Mouse (Mus musculus) erythroblast, adult 5-6 weeks (primary cell): Measurements from ENCODE around the gene Gm6793. TPM values are rescaled to one million over a fixed set of nuclear protein-coding genes. Genes with fewer than 3 reads are reported as not detected.

Source experiments
- ATAC-seq: replicated peaks from 2 replicates; pipeline ENCODE4 v1.8.0; 2016; ENCODE audit warnings: moderate number of reproducible peaks, mild to moderate bottlenecking, moderate TSS enrichment, inconsistent platforms; ENCODE audit not compliant: poor library complexity, low FRiP score, severe bottlenecking
- total RNA-seq, 2 experiments: library from RNA; stranded (forward) in 1 of 2; stranded (reverse) in 1 of 2; fragments of 150-400 nt in 1 of 2; fragments of 200-764, 138-1000 nt in 1 of 2; gene quantifications; 2 replicates each; pipeline versions ENCODE4 v1.2.3 to v1.2.4; 2015 to 2017; ENCODE audit warnings: low replicate concordance in 2 of 2

The Gm6793 gene
- total RNA-seq (2015; ENCODE audit: low replicate concordance) (not detected in 2 replicates), total RNA-seq (2017; ENCODE audit: low replicate concordance) (not detected in 2 replicates)

GRCm38 (mm10) chr8:112014936-112015335, at the start of gene Gm6793:
Gene Gm6793, minus strand, starts transcription at chr8:112015036.
- ATAC-seq = no peak

GRCm38 (mm10) chr8:112061372-112061771, 46.5 kb upstream of the Gm6793 start:
- ATAC-seq = no peak

- no peak for ATAC-seq
Measured at GRCm38 (mm10) chr8:112054456-112054855, 39.6 kb upstream of the Gm6793 start.

DNA sequence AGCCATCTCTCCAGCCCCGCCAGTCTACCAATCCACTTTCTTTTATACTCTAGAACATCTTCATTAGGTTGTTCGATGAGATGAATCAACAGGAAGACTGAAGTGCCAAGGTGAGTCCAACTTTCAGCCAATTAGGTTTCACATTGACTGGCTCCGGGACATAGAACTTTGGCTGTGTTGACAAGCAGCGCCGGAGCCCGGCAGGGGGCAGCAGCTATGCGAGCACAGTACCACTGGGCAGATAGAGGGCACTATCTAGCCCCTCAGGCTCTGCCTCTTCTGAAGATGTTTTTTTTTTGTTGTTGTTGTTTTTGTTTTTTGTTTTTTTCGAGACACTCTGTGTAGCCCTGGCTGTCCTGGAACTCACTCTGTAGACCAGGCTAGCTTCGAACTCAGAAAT, 36.7 kb upstream of the Gm6793 start:
- no peak for ATAC-seq

GRCm38 (mm10) chr8:112049984-112050383, 35.1 kb upstream of the Gm6793 start:
- no peak for ATAC-seq

DNA sequence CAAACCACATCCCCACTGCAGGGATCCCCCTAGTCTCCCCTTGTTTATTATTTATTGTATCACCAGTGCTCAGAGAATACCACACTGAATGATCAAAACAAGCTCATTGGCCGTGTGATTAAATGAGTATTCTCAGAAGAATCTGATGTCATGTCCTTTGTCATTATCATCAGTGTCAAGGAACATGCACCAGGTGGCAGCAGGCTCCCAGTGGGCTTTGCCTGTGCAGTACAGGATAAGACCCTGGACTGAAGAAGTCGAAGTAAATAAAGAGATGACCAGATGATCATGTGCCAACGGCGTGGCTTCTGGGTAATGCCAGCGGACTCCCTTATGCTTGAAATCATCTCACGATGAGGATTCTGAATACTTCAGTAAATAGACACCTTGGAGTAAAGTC, 33.5 kb upstream of the Gm6793 start:
- no peak for ATAC-seq

GRCm38 (mm10) chr8:112045896-112046295, 31.1 kb upstream of the Gm6793 start:
- ATAC-seq = peak; percentile 91

DNA sequence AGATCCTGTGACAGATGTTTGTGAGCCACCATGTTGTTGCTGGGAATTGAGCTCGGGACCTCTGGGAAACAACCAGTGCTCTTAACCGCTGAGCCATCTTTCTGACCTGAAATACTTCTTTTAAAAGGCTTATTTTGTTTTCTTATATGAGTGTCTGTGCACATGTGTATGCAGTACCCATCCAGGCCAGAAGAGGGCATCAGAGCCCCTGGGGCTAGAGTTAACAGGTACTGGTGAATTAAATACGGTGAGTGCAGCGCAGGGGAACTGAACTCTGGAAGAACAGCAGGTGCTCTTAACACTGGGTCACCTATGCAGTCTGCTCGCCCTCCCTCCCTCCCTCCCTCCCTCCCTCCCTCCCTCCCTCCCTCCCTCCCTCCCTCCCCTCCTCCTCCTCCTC, 30.3 kb upstream of the Gm6793 start:
- ATAC-seq = no peak

DNA sequence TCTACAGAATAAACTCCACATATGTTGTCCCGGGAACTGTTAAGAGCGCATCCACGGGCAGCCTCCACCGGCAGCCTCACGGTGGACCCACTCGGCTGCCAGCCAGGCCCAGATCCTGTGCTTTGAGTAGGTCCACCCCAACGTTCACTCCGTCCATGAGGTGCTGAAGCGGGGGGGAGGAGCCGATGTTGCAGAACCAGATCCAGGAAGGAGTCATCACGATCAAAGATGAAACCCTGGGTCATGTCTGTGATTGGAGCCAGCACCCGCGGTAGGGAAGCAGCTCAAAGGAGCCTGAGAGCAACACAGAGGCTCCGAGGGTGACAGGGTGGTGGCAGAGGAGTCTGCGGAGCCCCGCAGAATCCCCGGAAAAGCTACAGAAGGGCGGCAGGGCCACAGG, 22.7 kb upstream of the Gm6793 start:
- ATAC-seq = no peak

DNA sequence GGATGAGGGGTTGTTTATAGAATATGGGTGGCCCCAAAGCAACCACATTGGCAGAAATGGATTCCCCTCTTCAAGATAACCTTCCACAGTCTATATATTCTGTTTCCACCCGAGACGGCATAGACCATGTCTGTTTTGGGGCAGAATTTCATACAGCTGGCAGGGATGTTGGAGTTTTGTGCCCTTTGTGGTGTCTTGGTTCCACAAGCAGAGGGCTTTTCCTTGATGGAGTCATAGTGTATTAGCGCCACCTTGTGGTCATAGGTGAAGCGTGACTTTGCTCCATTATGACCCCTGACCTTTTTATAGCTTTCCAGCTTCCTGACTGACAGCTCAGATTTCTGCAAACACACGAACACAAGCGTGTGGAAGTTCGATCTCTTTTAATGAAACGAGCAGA, 19.8 kb upstream of the Gm6793 start:
- ATAC-seq = peak; percentile 82

DNA sequence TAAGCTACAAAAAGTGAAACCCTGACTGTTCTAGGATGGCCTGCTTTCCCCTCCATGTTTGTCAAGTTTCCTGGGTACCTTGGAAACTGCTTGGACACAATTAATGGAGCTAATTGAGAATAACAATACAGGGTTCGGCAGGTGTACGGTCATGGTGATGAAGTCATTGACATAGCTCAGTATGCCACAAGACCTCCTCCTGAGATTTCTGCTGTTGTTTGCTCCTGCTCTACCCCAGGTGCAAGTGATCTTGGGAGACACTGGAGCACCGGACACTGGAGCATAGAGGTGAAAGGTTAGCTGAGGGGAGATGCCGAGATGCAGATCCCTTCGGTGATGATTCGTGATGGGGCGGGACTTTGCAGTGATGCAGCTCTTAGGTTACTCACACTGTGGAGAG, 18.2 kb upstream of the Gm6793 start:
- ATAC-seq = no peak

- no peak for ATAC-seq
Measured at GRCm38 (mm10) chr8:112030663-112031062, 15.8 kb upstream of the Gm6793 start.

DNA sequence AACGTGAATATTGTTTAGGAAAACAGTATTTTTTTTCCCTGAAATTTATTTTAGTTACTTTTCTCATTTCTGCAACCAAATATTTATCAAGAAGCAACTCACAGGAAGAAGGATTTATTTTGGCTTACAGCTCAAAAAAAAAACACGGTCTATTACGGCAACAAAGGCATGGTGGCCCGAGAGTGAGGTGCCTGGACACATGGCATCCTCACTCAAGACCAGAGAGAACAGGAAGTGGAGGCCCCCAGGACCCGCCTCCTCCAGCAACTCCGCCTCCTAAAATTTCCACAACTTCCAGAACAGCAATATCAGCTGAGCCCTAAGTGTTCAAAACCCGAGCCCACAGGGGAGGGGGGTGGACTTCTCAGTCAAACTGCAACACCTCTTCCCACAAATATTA, 14.6 kb upstream of the Gm6793 start:
- ATAC-seq = no peak

DNA sequence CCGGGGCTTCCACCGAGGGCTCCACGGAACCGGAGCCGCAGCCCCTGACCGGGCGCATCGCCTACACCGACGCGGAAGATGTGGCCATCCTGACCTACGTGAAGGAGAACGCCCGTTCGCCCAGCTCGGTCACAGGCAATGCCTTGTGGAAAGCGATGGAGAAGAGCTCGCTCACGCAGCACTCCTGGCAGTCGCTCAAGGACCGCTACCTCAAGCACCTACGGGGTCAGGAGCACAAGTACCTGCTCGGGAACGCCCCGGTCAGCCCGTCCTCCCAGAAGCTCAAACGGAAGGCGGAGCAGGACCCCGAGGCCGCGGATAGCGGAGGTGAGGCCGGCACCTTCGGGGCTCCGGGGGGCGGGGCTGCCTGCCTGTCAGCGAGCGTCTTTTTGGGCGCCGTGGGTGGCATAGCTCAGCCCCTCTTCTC, 3.0 kb downstream of the Gm6793 start:
- peak; percentile 72 for ATAC-seq

GRCm38 (mm10) chr8:112010997-112011815, 3.6 kb downstream of the Gm6793 start, which contains the start of the genes Kars and Terf2ip:
Gene Kars, minus strand, starts transcription at chr8:112011323.
Gene Terf2ip, plus strand, starts transcription at chr8:112011398.
- peak; percentile 94 for ATAC-seq

- no peak for ATAC-seq
Measured at GRCm38 (mm10) chr8:112009558-112009957, 5.3 kb downstream of the Gm6793 start.

GRCm38 (mm10) chr8:112007669-112008068, 7.2 kb downstream of the Gm6793 start:
- ATAC-seq = no peak

GRCm38 (mm10) chr8:112005601-112006000, 9.2 kb downstream of the Gm6793 start:
- no peak for ATAC-seq

DNA sequence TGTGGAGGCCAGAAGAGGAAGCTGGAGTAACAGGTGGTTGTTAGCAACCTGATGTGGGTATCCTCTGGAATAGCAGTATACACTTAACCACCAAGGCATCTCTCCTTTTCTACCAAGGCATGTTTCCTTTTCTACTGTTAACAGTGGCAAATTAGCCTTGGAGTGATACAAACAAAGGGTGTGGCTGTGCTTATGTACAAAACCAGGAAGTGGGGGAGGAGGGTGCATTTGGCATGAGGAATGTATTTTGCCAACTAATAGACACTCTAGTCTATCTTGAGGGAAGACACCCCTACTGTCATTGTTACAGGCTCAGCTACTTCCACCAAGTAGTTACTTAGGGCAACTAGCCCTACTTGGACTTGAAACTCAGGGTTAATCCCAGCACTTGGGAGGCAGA, 10.1 kb downstream of the Gm6793 start:
- no peak for ATAC-seq

DNA sequence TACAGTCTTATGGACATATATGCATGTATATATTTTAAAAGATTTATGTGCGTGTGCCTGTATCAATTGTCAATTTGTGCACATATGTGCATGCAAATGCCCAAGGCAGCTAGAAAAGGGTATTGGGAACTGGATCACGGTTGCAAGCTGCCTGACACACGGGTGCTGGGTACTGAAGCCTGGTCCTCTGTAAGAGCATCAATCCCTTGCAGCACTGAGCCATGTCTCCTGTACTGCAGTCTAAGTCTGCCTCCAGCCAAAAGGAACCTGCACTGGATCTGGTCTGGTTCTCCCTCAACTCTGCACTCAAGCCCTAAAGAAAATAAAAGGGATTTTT, 22.2 kb downstream of the Gm6793 start:
- no peak for ATAC-seq

GRCm38 (mm10) chr8:111992013-111992702, 22.7 kb downstream of the Gm6793 start, which contains the start of gene Adat1:
Gene Adat1, minus strand, starts transcription at chr8:111992302.
- ATAC-seq = peak; percentile 97
